Mouse (Mus musculus): ENCODE measurements around the gene Slc5a2. TPM values are rescaled to one million over a fixed set of nuclear protein-coding genes. Genes with fewer than 3 reads are reported as not detected.

Gene Slc5a2
- not detected for polyA plus RNA-seq (2014; fragmentation: Illumina TruSeq; extraction: RNeasy Lipid Tissue Mini Kit (QIAGEN cat#74804))

DNA sequence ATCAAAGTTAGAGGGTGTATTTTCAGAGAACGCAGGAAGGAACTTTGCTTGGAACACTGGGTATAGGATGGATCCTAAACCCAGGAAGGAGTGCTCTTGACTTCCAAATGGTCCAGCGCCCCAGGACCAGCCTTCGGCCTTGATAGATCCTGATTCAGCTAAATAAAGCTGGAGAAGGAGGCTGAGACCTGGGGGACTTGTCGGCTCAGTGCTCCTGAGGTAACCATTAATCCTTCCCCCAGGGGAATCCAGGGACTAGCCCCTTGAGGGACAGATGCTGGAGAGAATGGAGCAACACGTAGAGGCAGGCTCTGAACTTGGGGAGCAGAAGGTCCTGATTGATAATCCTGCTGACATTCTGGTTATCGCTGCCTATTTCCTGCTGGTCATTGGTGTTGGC lies at the start of gene Slc5a2:
TSS of gene Slc5a2 (plus strand) at position 247 of the 400 bp plus-strand sequence.

DNA sequence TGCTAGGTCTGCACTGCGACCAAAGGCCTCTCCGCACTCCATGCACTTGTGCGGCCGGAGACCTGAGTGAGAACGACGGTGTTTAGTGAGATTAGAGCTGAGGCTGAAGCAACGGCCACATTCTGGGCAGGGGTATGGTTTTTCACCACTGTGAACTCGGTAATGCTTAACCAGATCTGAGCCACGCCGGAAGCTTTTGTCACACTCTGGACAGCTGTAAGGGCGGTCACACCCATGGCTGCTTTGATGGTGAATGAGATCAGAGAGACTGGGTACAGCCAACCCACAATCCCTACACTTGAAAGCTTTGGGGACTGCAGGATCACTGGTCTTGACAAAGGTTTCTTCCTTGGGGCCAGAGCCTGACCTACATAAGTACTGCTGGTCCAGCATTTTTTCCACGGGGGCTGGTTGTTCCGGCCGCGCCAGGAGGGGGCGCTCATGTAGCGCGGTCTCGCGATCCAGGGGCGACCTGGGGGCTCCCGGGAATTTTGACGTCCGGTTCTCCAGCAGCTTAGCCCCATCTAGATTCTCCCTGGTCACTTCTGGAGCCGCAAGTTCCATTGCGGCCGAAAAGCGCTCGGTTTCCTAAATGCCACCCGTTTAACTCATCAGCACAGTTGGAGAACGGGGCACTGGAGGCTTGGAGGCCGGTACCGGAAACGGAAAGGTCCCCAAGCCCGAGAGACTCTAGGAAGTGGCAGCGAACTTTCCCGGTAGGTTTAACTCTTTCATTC lies 28.4 kb upstream of the Slc5a2 start, which contains the start of gene Armc5:
TSS of gene Armc5 (plus strand) at position 487 of the 737 bp plus-strand sequence.

DNA sequence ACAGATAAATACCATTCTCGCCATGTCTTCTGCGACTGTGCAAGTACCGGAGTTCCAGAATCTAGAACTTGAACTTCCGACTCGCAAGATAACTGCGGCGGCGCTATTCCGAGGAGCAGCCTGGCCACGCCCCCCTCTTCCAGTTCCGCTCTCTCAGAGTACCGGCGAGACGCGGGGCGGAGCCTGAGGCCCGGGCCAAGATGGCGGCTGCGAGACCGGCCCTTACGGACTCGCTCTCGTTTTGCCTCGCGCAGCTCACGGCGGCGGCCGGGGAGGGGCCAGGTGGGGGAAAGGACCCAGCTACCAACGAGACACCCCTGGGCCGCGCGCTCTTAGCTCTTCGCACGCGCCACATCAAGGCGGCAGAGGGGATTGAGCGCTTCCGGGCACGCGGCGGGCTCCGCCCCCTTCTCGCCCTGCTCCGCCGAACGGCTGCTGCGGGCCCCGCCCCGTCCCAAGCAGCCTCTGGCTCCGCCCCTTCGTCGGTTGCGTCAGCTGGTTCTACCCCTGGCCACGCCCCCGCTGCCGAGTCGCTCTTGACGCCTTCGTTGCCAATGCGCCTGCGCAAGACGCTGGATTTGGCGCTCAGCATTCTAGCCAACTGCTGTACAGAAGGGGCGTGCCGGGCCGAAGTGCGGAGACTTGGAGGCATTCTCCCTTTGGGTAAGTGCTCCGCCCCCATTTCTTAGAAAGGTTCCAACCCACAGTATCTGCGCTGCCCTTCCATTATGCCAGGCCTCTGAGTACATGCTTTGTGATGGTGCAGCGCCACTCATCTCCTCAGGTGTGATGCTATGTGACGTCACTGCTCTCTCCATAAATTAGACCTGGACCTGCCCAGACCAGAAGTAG lies 27.3 kb upstream of the Slc5a2 start, which contains the start of gene 9130023H24Rik:
TSS of gene 9130023H24Rik (minus strand) at position 105 of the 852 bp plus-strand sequence.

DNA sequence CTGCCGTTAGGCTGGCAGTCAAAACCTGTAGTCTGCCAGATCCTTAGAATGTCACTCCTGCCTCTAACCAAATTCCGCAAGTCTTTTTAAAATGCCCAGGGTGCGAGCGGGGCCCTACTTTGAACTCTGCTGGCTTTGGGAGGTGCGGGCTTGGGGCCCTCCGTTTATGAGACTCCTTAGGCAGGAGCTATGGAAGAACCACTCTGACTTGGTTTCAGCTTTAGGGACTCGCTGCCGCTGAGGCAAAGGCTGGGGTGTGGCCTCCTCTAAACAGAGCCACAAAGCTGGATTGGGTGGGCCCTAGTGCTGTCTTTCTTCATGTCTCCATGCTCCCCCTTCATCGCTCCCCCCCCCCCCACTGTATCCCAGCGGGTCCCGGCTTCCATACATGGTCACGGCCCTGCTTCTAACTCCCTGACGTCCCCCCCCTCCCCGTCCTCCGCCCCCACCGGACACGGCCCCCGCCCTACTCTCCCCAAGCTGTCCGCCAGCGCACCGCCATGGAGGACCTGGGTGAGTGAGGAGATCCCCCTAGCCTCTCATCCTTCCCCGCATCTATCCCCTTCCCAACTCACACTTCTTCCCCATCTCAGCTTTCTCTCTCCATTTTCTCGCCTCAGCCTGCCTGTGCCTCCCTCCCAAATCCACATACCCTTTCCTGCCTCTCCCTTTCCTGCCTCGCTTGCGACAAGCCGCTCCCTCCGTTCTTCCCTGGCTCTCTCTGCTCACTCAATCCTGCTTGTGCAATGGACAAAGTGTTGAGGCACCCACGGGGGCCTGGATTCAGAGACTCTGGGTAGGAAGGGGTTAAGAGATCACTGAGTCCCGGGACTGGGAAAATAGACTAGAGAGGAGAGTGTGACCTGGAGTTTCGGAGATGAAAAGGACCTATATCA lies 18.7 kb upstream of the Slc5a2 start, which contains the start of gene Tgfb1i1:
TSS of gene Tgfb1i1 (plus strand) at position 317 of the 896 bp plus-strand sequence.

DNA sequence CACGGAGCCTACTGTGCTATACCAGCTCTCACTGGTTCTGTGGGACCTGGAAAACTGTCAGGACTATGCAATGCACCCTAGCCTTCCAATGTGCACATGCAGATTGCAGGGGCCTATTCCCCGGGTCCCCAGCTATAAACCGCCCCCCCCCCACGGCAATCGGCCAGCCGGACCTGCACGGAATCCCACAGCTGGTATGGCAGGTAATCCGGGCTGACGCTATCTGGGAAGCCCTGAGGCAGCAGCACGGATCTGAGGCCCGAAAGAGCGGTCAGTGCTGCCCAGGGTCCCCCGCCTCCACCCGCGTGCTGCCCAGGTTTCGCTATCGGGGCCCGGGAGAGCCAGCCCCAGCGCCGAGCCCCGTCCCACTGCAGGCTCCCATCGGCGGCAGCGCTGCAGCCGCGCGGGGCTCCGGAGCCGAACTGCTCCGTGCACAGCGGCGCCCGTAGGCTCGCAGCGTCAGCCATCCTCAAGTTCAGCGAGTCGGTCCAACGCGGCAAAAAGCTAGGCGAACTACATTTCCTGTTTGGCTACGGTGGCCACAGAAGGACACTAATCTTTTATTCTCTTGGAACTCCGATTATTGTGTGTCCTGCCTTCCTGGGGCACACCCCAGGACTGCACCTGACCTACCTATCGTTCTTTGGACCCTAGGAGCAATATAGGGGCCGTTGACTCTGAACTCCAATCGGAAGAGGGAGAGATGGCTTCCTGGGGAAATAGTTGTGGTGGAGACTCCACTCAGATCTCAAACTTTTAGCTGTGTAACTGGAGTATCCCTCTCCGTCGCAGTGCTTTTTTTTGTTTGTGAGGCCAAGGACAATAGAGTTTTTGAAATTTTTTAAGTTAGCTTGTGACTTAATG lies 32.4 kb downstream of the Slc5a2 start, which contains the start of gene BC017158:
TSS of gene BC017158 (minus strand) at position 554 of the 864 bp plus-strand sequence.

Other genes with a start within 250 kb of the Slc5a2 start
- 5.8 TPM for gene Itgam, start 203.0 kb upstream of the Slc5a2 start, polyA plus RNA-seq (2014; fragmentation: Illumina TruSeq; extraction: RNeasy Lipid Tissue Mini Kit (QIAGEN cat#74804))
- gene Gm49368, start 203.0 kb upstream of the Slc5a2 start, polyA plus RNA-seq (2014; fragmentation: Illumina TruSeq; extraction: RNeasy Lipid Tissue Mini Kit (QIAGEN cat#74804)), result not detected
- gene Itgax, start 136.1 kb upstream of the Slc5a2 start, polyA plus RNA-seq (2014; fragmentation: Illumina TruSeq; extraction: RNeasy Lipid Tissue Mini Kit (QIAGEN cat#74804)), result 5.0 TPM
- gene Itgad, start 111.3 kb upstream of the Slc5a2 start, polyA plus RNA-seq (2014; fragmentation: Illumina TruSeq; extraction: RNeasy Lipid Tissue Mini Kit (QIAGEN cat#74804)), result not detected
- gene Cox6a2, start 59.3 kb upstream of the Slc5a2 start, polyA plus RNA-seq (2014; fragmentation: Illumina TruSeq; extraction: RNeasy Lipid Tissue Mini Kit (QIAGEN cat#74804)), result not detected
- 0.26 TPM for gene Armc5, start 28.3 kb upstream of the Slc5a2 start, polyA plus RNA-seq (2014; fragmentation: Illumina TruSeq; extraction: RNeasy Lipid Tissue Mini Kit (QIAGEN cat#74804))
- gene 9130023H24Rik, start 27.6 kb upstream of the Slc5a2 start, polyA plus RNA-seq (2014; fragmentation: Illumina TruSeq; extraction: RNeasy Lipid Tissue Mini Kit (QIAGEN cat#74804)), result 7.0 TPM
- gene Tgfb1i1, start 18.8 kb upstream of the Slc5a2 start, polyA plus RNA-seq (2014; fragmentation: Illumina TruSeq; extraction: RNeasy Lipid Tissue Mini Kit (QIAGEN cat#74804)), result 18.4 TPM
- gene BC017158, start 32.5 kb downstream of the Slc5a2 start, polyA plus RNA-seq (2014; fragmentation: Illumina TruSeq; extraction: RNeasy Lipid Tissue Mini Kit (QIAGEN cat#74804)), result 4.8 TPM
- gene Rgs10, start 153.1 kb downstream of the Slc5a2 start, polyA plus RNA-seq (2014; fragmentation: Illumina TruSeq; extraction: RNeasy Lipid Tissue Mini Kit (QIAGEN cat#74804)), result 32.8 TPM
- 137 TPM for gene Tial1, start 196.1 kb downstream of the Slc5a2 start, polyA plus RNA-seq (2014; fragmentation: Illumina TruSeq; extraction: RNeasy Lipid Tissue Mini Kit (QIAGEN cat#74804))